Mouse (Mus musculus) midbrain, embryonic 15.5 days (tissue): Measurements from ENCODE around the gene Krt81. TPM values are rescaled to one million over a fixed set of nuclear protein-coding genes. Genes with fewer than 3 reads are reported as not detected.

ENCODE experiments used
- ATAC-seq: fragments of 200-750 bp; cut with Nextera tagmentation; replicated peaks from 2 replicates; pipeline ENCODE4 v1.8.0; 2017; ENCODE audit warnings: moderate TSS enrichment
- H3K27ac ChIP-seq: fragments of 300-500 bp; sonication (generic); 2 replicates; pipeline ENCODE4 v1.5.1; 2015; ENCODE audit warnings: mild to moderate bottlenecking, inconsistent platforms
- H3K27me3 ChIP-seq: fragments of 300-500 bp; sonication (generic); replicated peaks from 2 replicates; pipeline ENCODE4 v1.6.1; 2015; ENCODE audit warnings: inconsistent platforms
- H3K36me3 ChIP-seq: fragments of 300-500 bp; sonication (generic); replicated peaks from 2 replicates; pipeline ENCODE4 v1.6.1; 2015; ENCODE audit warnings: inconsistent platforms
- H3K4me1 ChIP-seq: fragments of 300-500 bp; sonication (generic); 2 replicates; pipeline ENCODE4 v1.6.1; 2015; ENCODE audit warnings: inconsistent platforms
- H3K4me2 ChIP-seq: fragments of 300-500 bp; sonication (generic); 2 replicates; pipeline ENCODE4 v1.6.1; 2015; ENCODE audit warnings: inconsistent platforms, mild to moderate bottlenecking, moderate library complexity
- H3K4me3 ChIP-seq: fragments of 300-500 bp; sonication (generic); 2 replicates; pipeline ENCODE4 v1.5.1; 2015; ENCODE audit warnings: mild to moderate bottlenecking, inconsistent platforms
- H3K9ac ChIP-seq: fragments of 300-500 bp; sonication (generic); 2 replicates; pipeline ENCODE4 v1.6.1; 2015; ENCODE audit warnings: mild to moderate bottlenecking, inconsistent platforms
- H3K9me3 ChIP-seq: fragments of 300-500 bp; sonication (generic); 2 replicates; pipeline ENCODE4 v1.6.1; 2016; ENCODE audit warnings: inconsistent platforms
- WGBS: fragments of 180-500 bp; shearing (Covaris S2); methylation state at CpG from one replicate; pipeline ENCODE4 v1.1.7; 2015; ENCODE audit warnings: mixed read lengths; 5-methylcytosine and 5-hydroxymethylcytosine counted together
- polyA plus RNA-seq: library from polyadenylated mRNA; unstranded; fragments of >200 nt; fragmentation: Nextera tagmentation; extraction: Ambion mirVana; gene quantifications from 2 replicates; pipeline ENCODE4 v1.2.1, GENCODE M21; 2015

Gene Krt81
- polyA plus RNA-seq, 1 experiment from 2014 or later: 0.12 TPM

DNA sequence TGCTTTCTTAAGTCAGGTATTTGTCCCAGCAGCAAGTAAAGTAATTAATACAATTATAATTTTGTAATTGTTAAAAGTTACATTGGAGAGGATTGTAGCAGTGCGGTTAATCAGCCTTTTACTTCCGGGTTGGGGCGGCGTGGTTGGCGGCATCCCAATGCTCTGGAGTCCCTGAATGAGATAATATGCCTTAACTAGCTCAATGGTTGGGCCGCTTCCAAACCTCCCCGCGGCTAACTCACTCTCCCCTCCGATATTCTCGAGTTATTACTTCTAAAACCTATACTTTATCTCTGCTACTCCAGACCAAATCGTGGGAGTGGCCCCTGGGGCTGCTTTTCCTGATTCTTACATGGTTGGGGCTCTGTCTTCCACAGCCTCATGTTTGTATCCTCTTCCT lies 17.0 kb downstream of the Krt81 start:
- 75% methylated on average over 11 of the region's 11 CpGs for WGBS
- no peak overlapping the region for H3K4me3 ChIP-seq
- H3K36me3 ChIP-seq: no peaks in the 10 kb centered on the region
- no peak overlapping the region for H3K27ac ChIP-seq
- H3K9ac ChIP-seq: no peak overlapping the region
- no peaks in the 10 kb centered on the region for H3K27me3 ChIP-seq
- no peaks in the 10 kb centered on the region for H3K9me3 ChIP-seq
- H3K4me1 ChIP-seq: no peaks in the 10 kb centered on the region
- ATAC-seq: no peak
- no peak overlapping the region for H3K4me2 ChIP-seq

DNA sequence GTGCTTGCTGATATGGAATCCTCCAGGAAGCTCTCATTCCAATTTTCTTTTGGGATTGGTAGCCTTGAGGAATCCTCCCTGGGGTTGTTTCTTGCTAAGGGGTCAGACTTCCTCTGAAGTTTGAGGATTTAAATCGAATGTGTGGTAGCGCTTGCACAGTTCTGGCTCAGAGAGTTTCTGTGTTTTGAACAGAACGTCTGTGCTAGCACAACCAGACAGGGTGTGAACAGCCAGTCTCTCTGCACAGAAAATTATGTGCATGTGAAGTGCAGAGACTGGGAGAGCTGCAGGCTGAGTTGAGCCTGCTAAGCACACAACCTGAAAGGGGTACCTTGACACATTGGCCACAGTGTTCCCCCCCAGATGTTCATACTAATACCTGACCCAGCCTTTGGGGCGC lies 22.7 kb downstream of the Krt81 start:
- no peak overlapping the region for H3K4me3 ChIP-seq
- no peaks in the 10 kb centered on the region for H3K9me3 ChIP-seq
- peaks cover 10% of the 10 kb centered on the region; the same call in 1 of the 2 replicates for H3K4me1 ChIP-seq
- H3K27me3 ChIP-seq: peaks cover 25% of the 10 kb centered on the region
- H3K36me3 ChIP-seq: no peaks in the 10 kb centered on the region
- no peak overlapping the region for H3K4me2 ChIP-seq
- WGBS: 80% methylated on average over 4 of the region's 4 CpGs
- no peak overlapping the region for H3K9ac ChIP-seq
- no peak for ATAC-seq
- H3K27ac ChIP-seq: no peak overlapping the region

DNA sequence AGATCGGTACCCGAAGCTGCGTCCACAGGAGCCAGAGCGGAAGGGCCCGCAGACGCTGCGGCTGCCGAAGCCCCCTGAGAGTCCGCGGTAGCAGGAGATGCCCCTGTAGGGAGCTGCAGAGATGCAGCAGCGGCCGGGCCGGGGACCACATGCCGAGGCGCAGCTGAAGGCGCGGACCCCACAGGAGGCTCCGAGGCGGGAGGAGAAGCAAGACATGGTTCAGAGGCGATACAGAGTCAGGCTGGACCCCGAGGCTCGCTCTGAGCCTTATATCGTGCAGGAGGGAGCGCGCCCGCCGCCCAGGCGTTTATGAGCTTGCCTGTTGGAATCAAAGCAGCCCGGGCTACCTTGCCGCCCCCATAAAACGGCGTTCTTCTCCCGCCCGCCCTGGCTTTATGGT lies 25.0 kb downstream of the Krt81 start, which contains the start of gene Krt87:
TSS of gene Krt87 (minus strand) at position 250 of the 400 bp plus-strand sequence.
- Histone ChIP-seq H3K9me3 (no peaks in the 10 kb centered on the region), H3K4me3 (peak within 1 kb of the TSS; percentile 42), H3K36me3 (no peaks in the 10 kb centered on the region), H3K9ac (peak within 1 kb of the TSS; percentile 46), H3K4me2 (peak within 1 kb of the TSS; percentile 87), H3K4me1 (peaks cover 10% of the 10 kb centered on the region; the same call in 1 of the 2 replicates), H3K27me3 (peaks cover 25% of the 10 kb centered on the region), H3K27ac (no peak within 1 kb of the TSS)
- no peak for ATAC-seq
- WGBS: 1% methylated on average over 34 of the region's 34 CpGs

DNA sequence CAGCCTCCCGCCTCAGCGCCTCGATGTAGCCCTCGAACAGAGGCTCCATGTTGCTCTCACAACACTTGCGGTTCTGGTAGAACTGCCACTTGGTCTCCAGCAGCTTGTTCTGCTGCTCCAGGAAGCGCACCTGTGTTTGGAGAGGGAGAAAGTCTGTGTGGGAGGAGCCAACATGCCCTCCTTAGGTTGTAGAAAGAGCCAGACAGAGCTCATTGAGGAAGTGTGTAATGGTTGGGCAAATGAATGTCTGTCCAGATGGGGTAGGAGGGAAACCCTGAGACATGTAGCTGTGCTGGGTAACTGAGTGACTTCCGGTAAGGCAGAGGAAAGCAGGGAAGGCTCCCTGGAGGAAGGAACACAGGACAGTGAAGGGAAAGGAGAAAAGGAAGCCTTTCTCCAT lies 26.9 kb downstream of the Krt81 start:
- H3K4me1 ChIP-seq: peaks cover 10% of the 10 kb centered on the region; the same call in 1 of the 2 replicates
- H3K27me3 ChIP-seq: peaks cover 25% of the 10 kb centered on the region
- H3K9ac ChIP-seq: no peak overlapping the region
- no peaks in the 10 kb centered on the region for H3K36me3 ChIP-seq
- WGBS: 88% methylated on average over 7 of the region's 7 CpGs
- H3K4me2 ChIP-seq: no peak overlapping the region
- no peaks in the 10 kb centered on the region for H3K9me3 ChIP-seq
- no peak overlapping the region for H3K27ac ChIP-seq
- no peak overlapping the region for H3K4me3 ChIP-seq
- ATAC-seq: no peak

DNA sequence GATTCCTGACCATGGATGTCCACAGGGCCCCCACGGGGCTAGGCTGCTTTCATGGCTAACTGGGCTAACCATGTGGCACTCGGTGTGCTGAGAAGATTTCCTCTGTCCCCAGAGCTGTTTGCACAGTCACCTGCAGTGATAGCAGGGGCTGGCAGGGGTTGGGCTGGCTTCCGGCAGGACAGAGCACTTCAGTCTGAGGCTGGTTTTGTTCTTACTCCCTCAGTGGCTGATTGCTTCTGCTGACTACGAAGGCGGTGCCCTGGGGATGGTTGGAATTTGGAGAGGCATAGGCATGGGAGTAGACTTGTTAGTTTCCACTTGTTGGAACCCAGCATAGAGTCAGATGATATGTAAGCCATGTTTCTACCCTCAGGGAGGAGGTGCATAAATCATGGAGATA lies 38.6 kb downstream of the Krt81 start:
- no peak for ATAC-seq
- no peaks in the 10 kb centered on the region for H3K4me1 ChIP-seq
- no peaks in the 10 kb centered on the region for H3K36me3 ChIP-seq
- no peak overlapping the region for H3K27ac ChIP-seq
- H3K4me2 ChIP-seq: no peak overlapping the region
- 30% methylated on average over 5 of the region's 5 CpGs for WGBS
- no peak overlapping the region for H3K4me3 ChIP-seq
- H3K9ac ChIP-seq: no peak overlapping the region
- H3K27me3 ChIP-seq: no peaks in the 10 kb centered on the region
- no peaks in the 10 kb centered on the region for H3K9me3 ChIP-seq

DNA sequence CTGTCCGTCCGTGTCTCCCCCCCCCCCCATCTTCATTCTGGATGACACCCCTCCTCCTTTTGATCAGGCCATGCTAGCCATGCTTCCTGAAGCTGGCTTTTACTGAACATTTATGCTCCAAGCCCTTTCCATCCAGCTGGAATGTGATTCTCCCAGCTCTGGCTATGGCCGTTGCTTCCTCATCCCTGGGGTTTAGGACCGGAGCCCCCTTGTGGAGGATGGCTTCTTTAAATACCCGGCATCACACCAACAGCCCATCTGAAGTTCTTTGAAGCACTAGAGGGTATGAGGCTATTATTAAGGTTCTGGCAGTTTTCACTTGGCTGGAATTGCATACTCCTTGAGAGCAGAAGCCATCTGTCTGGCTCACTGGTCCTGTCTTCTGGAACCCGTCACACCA lies 42.6 kb downstream of the Krt81 start:
- no peak for ATAC-seq
- WGBS: 62% methylated on average over 6 of the region's 6 CpGs

DNA sequence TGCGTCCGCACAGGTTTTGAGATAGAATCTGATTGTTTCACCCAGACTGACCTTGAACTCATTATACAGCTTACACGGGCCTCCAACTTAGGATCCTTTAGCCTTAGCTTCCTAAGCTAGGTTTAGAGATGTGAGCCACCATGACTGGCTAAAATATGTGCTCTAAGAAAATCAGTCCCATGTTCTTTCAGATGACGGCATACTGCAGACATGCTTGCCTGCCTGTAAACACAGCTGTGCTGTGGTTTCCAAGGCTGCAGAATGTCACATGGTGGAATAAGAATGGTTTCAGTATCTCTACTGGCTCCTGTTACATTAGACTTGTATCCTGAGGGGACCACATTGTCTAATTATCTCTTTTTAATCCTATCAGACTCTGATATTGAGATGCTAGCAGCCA lies 44.6 kb downstream of the Krt81 start:
- Histone ChIP-seq H3K4me3 (no peak overlapping the region), H3K27me3 (no peaks in the 10 kb centered on the region), H3K4me2 (no peak overlapping the region), H3K9ac (no peak overlapping the region), H3K27ac (no peak overlapping the region), H3K36me3 (no peaks in the 10 kb centered on the region), H3K4me1 (peaks cover 3% of the 10 kb centered on the region; the same call in 1 of the 2 replicates), H3K9me3 (no peaks in the 10 kb centered on the region)
- WGBS: 81% methylated on average over 4 of the region's 4 CpGs
- ATAC-seq: no peak

More for the DNA sequence above, 42.6 kb downstream of the Krt81 start:
- H3K4me2 ChIP-seq: no peak overlapping the region
- H3K9ac ChIP-seq: no peak overlapping the region
- no peak overlapping the region for H3K27ac ChIP-seq
- H3K9me3 ChIP-seq: no peaks in the 10 kb centered on the region
- H3K4me3 ChIP-seq: no peak overlapping the region
- no peaks in the 10 kb centered on the region for H3K4me1 ChIP-seq
- no peaks in the 10 kb centered on the region for H3K27me3 ChIP-seq
- no peaks in the 10 kb centered on the region for H3K36me3 ChIP-seq

DNA sequence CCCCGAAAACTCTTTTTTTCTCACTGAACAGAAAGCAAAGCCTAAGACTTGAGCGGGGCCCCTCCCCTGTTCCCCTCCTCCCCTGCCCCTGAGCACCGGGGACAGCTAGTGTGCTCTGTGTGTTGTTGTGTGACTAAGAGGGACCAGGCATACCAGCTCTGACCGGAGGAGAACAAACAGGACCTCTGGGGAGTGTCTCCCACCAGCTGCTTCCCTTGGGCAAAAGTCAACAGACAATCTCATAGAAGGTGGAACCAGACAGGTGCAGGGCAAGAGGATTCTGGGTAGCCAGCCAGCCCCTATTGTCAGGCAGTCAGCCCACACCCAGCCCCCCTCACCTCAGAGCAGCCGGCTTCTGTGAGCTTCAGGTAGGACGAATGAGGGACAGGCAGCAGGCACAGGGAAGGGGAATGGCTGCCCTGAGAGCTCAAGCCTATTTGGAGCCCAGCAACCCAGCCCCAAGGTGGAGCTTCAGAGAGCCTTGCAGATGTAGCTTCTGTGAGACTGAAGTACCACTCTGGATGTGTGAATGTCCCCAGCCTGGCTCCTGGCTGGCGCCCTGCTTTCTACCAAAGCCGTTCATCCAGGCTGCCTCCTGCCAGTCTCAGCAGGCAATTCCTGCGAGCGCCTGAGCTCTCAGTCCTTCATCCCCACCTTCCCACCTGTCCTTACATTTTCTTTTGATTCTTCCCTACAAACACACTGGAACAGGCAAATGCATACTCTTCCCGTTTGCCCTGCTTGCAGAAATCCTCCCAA lies 48.6 kb downstream of the Krt81 start:
- WGBS: 42% methylated on average over 11 of the region's 11 CpGs
- H3K9ac ChIP-seq: no peak overlapping the region
- no peak overlapping the region for H3K4me2 ChIP-seq
- no peaks in the 10 kb centered on the region for H3K36me3 ChIP-seq
- H3K9me3 ChIP-seq: no peaks in the 10 kb centered on the region
- no peak for ATAC-seq
- no peak overlapping the region for H3K4me3 ChIP-seq
- no peak overlapping the region for H3K27ac ChIP-seq
- peaks cover 3% of the 10 kb centered on the region; the same call in 1 of the 2 replicates for H3K4me1 ChIP-seq
- peaks cover 10% of the 10 kb centered on the region for H3K27me3 ChIP-seq

DNA sequence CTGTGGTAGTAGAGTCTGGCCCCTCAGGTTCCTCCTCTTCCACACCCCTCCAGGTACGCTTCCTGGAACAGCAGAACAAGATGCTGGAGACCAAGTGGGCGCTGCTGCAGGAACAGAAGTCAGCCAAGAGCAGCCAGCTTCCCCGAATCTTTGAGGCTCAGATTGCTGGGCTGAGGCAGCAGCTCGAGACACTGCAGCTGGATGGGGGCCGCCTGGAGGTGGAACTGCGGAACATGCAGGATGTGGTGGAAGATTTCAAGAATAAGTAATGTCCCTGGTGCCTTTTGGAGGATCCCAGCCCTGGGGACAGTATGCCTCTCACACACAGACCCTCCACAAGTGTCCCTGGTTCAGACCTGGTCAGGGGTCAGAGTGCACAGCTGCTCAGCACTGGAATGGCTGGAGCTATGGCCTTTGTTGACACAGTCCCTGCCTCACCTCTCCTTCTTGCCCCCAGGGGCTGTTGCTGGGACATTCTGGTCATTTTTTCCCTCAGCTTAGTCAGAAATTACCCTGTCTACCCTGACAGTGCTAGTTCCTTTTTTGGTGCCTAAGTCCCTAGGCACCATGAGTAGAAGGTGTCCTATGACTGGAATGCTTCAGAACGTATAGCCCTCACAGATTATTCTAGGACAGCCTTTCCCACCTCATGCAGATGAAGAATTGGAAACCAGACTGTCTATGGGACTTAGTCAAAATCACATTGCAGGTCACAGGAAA lies 49.5 kb downstream of the Krt81 start:
- Histone ChIP-seq H3K4me2 (no peak overlapping the region), H3K27ac (no peak overlapping the region), H3K36me3 (no peaks in the 10 kb centered on the region), H3K9ac (no peak overlapping the region), H3K27me3 (peaks cover 10% of the 10 kb centered on the region), H3K4me1 (peaks cover 3% of the 10 kb centered on the region; the same call in 1 of the 2 replicates), H3K4me3 (no peak overlapping the region), H3K9me3 (no peaks in the 10 kb centered on the region)
- ATAC-seq: no peak
- 51% methylated on average over 7 of the region's 7 CpGs for WGBS

DNA sequence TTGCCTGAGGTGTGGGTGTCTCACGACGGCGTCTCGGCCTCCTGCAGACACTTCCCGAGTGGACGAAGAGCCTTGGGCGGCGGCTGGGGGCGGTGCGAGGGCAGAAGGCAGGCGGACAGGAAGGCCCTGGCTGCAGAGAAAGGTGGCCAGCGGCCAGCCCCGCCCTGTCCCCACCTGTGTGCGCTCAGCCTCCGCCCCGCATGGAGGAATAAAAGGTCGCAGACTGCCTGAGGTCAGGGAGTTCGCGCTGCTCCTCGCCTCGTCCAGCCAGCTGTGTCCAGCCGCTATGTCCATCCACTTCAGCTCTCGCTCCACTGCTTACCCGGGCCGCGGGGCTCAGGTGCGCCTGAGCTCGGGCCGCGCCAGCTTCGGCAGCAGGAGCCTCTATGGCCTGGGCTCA lies 51.4 kb downstream of the Krt81 start:
- no peak for ATAC-seq
- H3K4me2 ChIP-seq: no peak overlapping the region
- 33% methylated on average over 31 of the region's 31 CpGs for WGBS

DNA sequence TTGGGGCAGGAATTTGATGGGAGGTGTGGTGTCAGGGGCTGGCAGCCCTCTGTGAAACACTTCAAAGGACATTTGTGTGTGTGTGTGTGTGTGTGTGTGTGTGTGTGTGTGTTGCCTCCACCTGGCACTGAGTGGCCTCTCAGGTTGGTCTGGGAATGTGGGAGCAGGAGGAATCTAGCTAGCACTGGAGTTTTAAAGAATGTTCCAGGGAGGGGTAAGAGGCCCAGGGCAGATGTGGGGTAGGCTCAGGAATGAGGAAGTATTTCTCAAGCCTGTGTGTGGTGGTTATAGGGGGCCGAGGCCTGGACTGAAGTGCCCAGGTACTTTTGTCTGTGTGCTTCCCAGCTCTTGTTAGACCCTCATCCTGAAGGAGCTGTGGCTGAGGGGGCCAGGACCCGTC lies 52.8 kb downstream of the Krt81 start, which contains the start of gene Krt7:
TSS of gene Krt7 (plus strand) at position 269 of the 400 bp plus-strand sequence.
- WGBS: 54% methylated on average over 2 of the region's 2 CpGs
- no peaks in the 10 kb centered on the region for H3K9me3 ChIP-seq
- no peak within 1 kb of the TSS for H3K9ac ChIP-seq
- no peaks in the 10 kb centered on the region for H3K36me3 ChIP-seq
- H3K4me2 ChIP-seq: no peak within 1 kb of the TSS
- no peak within 1 kb of the TSS for H3K4me3 ChIP-seq
- no peak within 1 kb of the TSS for H3K27ac ChIP-seq
- peaks cover 10% of the 10 kb centered on the region for H3K27me3 ChIP-seq
- no peak for ATAC-seq
- H3K4me1 ChIP-seq: peaks cover 3% of the 10 kb centered on the region; the same call in 1 of the 2 replicates

More for the DNA sequence above, 51.4 kb downstream of the Krt81 start:
- Histone ChIP-seq H3K9me3 (no peaks in the 10 kb centered on the region), H3K27ac (no peak overlapping the region), H3K4me1 (peaks cover 3% of the 10 kb centered on the region; the same call in 1 of the 2 replicates), H3K36me3 (no peaks in the 10 kb centered on the region), H3K9ac (no peak overlapping the region), H3K27me3 (peaks cover 10% of the 10 kb centered on the region), H3K4me3 (no peak overlapping the region)
